Mouse (Mus musculus) midbrain, embryonic 13.5 days (tissue): ENCODE results near the gene Prex1. TPM values are rescaled to one million over a fixed set of nuclear protein-coding genes. Genes with fewer than 3 reads are reported as not detected.

ENCODE experiments used
- ATAC-seq: fragments of 200-750 bp; cut with Nextera tagmentation; 2 replicates; pipeline ENCODE4 v1.8.0; 2017; ENCODE audit warnings: mild to moderate bottlenecking, moderate TSS enrichment, moderate library complexity
- H3K27ac ChIP-seq: fragments of 300-500 bp; sonication (generic); 2 replicates; pipeline ENCODE4 v1.5.1; 2015; ENCODE audit warnings: inconsistent platforms, mild to moderate bottlenecking, moderate library complexity
- H3K27me3 ChIP-seq: fragments of 300-500 bp; sonication (generic); 2 replicates; pipeline ENCODE4 v1.6.1; 2015; ENCODE audit warnings: mild to moderate bottlenecking, inconsistent platforms
- H3K36me3 ChIP-seq: fragments of 300-500 bp; sonication (generic); 2 replicates; pipeline ENCODE4 v1.6.1; 2015; ENCODE audit warnings: mild to moderate bottlenecking, inconsistent platforms
- H3K4me1 ChIP-seq: fragments of 300-500 bp; sonication (generic); replicated peaks from 2 replicates; pipeline ENCODE4 v1.6.1; 2015; ENCODE audit warnings: inconsistent platforms
- H3K4me2 ChIP-seq: fragments of 300-500 bp; sonication (generic); replicated peaks from 2 replicates; pipeline ENCODE4 v1.6.1; 2015; ENCODE audit warnings: moderate library complexity, mild to moderate bottlenecking, inconsistent platforms
- H3K4me3 ChIP-seq: fragments of 300-500 bp; sonication (generic); replicated peaks from 2 replicates; pipeline ENCODE4 v1.5.1; 2015; ENCODE audit warnings: mild to moderate bottlenecking, inconsistent platforms
- H3K9ac ChIP-seq: fragments of 300-500 bp; sonication (generic); replicated peaks from 2 replicates; pipeline ENCODE4 v1.6.1; 2015; ENCODE audit warnings: mild to moderate bottlenecking, inconsistent platforms
- H3K9me3 ChIP-seq: fragments of 300-500 bp; sonication (generic); 2 replicates; pipeline ENCODE4 v1.6.1; 2016; ENCODE audit warnings: mild to moderate bottlenecking, inconsistent platforms
- WGBS: fragments of 180-500 bp; shearing (Covaris S2); methylation state at CpG from one replicate; pipeline ENCODE4 v1.1.7; 2015; 5-methylcytosine and 5-hydroxymethylcytosine counted together
- polyA plus RNA-seq: library from polyadenylated mRNA; unstranded; fragments of >200 nt; fragmentation: Nextera tagmentation; extraction: Ambion mirVana; gene quantifications from 2 replicates; pipeline ENCODE4 v1.2.1, GENCODE M21; 2015

Prex1 gene
- polyA plus RNA-seq, 1 experiment from 2014 or later: 21.1 TPM

DNA sequence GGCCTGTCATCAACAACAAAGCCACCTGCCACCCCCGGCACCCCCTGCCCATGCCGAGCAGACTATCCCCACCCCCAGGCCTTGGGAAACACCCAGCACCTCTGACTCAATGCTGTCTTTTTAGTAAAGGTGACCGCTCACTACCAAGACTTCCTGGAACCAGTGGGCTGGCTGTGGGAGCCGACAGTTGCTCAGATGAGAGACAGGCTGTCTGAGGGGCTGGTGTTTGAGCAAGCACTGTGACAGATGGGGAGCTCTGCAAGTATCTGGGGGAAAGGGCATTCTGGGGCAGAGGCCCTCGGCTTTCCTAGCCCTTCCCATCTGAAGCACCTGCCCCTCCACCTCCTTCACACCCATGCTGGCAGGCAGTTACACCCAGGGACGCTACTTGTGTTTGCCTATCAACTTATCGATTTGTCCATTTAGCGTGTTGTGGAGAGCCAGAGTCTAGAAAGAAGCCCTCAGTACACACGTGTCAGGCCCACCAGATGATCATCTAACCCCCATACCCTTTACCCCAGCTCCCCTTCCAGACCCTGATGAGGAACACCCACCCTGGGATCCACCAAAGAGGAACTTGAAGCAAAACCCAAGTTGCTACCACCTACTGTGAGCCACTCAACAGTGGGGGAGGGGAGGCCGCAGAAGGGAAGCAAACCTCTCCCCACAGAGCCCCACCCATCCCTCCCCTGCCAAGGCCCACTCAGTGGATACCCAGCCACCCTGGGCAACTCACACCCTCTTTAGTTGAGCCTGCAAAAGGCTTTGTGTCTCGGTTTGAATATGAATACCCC, 57.7 kb downstream of the Prex1 start:
- H3K27me3 ChIP-seq: no peaks in the 10 kb centered on the region
- 0 out of 2 replicates have a peak overlapping the region, but pooled peaks have one; percentile 16 for H3K9ac ChIP-seq
- no peaks in the 10 kb centered on the region for H3K9me3 ChIP-seq
- peak overlapping the region; percentile 33 for H3K4me2 ChIP-seq
- H3K4me3 ChIP-seq: no peak overlapping the region
- WGBS: 60% methylated on average over 11 of the region's 11 CpGs
- peak overlapping the region; percentile 62 for H3K27ac ChIP-seq
- no peaks in the 10 kb centered on the region for H3K36me3 ChIP-seq
- peaks cover 53% of the 10 kb centered on the region for H3K4me1 ChIP-seq
- no peak for ATAC-seq

DNA sequence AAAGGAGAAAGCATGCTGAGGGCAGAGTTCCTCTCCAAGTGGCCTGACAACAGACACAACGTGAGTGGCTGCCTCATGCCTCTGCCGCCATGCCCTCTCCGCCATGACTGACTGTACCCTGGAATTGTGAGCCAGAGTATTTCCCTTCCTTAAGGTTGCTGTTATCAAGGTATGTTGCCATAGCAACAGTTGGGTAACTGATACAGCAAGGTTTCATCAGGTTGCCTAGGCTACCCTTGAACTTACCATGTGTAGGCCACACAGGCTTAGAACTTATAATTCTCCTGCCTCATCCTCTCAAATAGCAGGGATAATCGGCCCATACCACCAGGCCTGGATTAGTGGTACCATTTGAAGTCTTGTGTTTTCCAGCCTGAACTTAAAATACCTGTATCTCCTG, 58.3 kb downstream of the Prex1 start:
- no peak overlapping the region for H3K4me2 ChIP-seq
- H3K4me3 ChIP-seq: no peak overlapping the region
- H3K9me3 ChIP-seq: no peaks in the 10 kb centered on the region
- ATAC-seq: no peak
- H3K4me1 ChIP-seq: peaks cover 59% of the 10 kb centered on the region
- H3K27ac ChIP-seq: peak overlapping the region; percentile 62; the same call in 1 of the 2 replicates
- 82% methylated on average over 4 of the region's 4 CpGs for WGBS
- no peaks in the 10 kb centered on the region for H3K27me3 ChIP-seq
- no peak overlapping the region for H3K9ac ChIP-seq
- no peaks in the 10 kb centered on the region for H3K36me3 ChIP-seq

DNA sequence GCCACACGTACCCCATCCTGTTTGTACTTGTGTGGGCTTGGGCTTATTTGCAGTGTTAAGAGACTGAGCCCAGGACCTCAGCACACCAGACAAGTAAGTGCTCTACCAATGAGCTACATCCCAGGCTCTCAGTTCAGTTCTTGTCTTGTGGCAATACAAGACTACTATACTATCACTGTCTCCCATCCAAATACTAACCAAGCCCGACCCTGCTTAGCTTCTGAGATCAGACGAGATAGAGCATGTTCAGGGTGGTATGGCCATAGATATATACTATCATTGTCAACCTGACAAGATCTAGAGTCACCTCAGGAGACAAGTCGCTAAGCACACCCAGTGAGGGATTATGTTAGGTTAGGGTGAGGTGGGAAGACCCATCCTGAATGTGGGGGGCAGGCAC, 58.8 kb downstream of the Prex1 start:
- WGBS: 89% methylated on average over 4 of the region's 4 CpGs
- no peak for ATAC-seq
- no peak overlapping the region for H3K4me2 ChIP-seq
- H3K4me3 ChIP-seq: no peak overlapping the region
- no peak overlapping the region for H3K9ac ChIP-seq
- no peaks in the 10 kb centered on the region for H3K9me3 ChIP-seq
- no peaks in the 10 kb centered on the region for H3K36me3 ChIP-seq
- no peaks in the 10 kb centered on the region for H3K27me3 ChIP-seq
- H3K27ac ChIP-seq: no peak overlapping the region
- peaks cover 60% of the 10 kb centered on the region for H3K4me1 ChIP-seq

DNA sequence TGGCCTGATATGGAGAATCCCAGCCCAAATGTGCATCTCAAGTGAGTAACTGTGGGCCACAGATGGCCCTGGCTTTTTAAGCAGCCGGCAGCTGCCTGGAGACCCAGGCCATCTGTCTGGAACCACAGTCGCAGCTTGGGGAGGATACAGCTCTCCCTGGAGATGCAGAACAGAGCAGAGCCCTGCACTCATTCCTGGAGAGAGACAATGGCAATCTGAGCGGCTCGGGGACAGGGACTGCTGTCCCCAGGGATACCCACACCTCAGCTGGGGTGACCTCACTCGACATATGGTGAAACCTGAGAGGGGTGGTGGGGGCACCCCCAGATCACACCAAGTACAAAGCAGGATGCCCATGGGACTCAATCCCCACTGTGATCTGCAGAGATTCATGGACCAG, 60.1 kb downstream of the Prex1 start:
- Histone ChIP-seq H3K4me1 (peaks cover 60% of the 10 kb centered on the region), H3K4me3 (no peak overlapping the region), H3K36me3 (no peaks in the 10 kb centered on the region), H3K9ac (no peak overlapping the region), H3K4me2 (no peak overlapping the region), H3K27ac (peak overlapping the region; percentile 57), H3K27me3 (no peaks in the 10 kb centered on the region), H3K9me3 (no peaks in the 10 kb centered on the region)
- WGBS: 20% methylated on average over 5 of the region's 5 CpGs
- peak; percentile 29; the same call in 1 of the 2 replicates for ATAC-seq

DNA sequence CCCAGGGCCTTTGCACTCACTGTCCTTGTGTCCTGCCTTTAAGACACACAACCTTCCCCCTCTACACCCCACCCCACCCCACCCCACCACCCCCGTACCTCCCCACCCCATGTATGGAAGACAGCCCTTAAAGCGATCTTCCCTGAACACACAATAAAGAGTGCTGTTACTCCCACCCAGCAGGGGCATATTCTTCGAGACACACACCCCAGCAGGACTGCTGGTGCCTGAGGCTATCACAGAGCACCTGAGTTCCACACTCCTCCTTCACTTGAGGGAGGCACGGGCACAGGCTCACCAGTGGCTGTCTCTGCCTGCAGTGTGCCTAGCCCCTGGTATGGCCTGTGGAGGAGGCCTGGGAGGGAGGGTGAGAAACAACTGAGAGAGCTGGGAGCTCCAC, 61.0 kb downstream of the Prex1 start:
- WGBS: 64% methylated on average over 4 of the region's 4 CpGs
- Histone ChIP-seq H3K9ac (no peak overlapping the region), H3K4me3 (no peak overlapping the region), H3K9me3 (no peaks in the 10 kb centered on the region), H3K36me3 (no peaks in the 10 kb centered on the region), H3K27ac (peak overlapping the region; percentile 57; the same call in 1 of the 2 replicates), H3K4me1 (peaks cover 52% of the 10 kb centered on the region), H3K27me3 (no peaks in the 10 kb centered on the region), H3K4me2 (no peak overlapping the region)
- no peak for ATAC-seq

DNA sequence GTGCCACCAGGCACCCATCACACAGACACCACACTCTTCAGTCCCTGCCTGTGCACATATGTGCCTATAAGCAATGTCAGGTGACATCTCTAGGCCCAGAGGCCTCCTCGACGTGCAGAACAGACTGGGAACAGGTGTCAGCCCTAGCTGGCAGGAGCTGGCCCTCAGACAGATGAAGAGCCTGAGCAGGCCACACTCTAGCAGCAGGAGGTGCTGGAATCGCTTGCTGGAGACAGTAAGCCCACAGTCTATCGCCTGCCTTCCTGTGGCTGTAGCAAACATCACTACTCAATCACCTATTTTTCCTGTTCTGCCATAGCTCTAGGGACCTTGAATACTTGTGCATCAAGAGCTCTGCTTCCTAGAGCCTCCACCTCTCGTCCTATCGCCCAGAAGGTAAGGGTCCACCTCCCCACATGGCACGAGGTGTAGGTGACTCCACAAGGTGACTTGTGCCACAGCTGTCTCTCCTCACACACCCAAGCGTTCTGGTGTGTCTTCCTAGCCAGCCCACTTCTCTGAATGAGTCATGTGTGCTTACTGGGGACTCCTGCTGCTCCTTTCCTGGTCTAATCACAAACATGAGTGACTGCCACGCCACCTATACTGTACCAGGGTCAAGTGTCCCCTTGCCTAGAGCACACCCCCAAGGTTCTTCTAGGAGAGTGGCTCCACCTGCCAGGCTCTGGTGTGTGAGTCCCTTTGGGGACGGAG, 62.2 kb downstream of the Prex1 start:
- no peaks in the 10 kb centered on the region for H3K27me3 ChIP-seq
- no peak for ATAC-seq
- no peak overlapping the region for H3K9ac ChIP-seq
- H3K9me3 ChIP-seq: no peaks in the 10 kb centered on the region
- H3K4me2 ChIP-seq: no peak overlapping the region
- peaks cover 40% of the 10 kb centered on the region for H3K4me1 ChIP-seq
- 76% methylated on average over 10 of the region's 10 CpGs for WGBS
- H3K27ac ChIP-seq: peak overlapping the region; percentile 19
- H3K4me3 ChIP-seq: no peak overlapping the region
- H3K36me3 ChIP-seq: no peaks in the 10 kb centered on the region

DNA sequence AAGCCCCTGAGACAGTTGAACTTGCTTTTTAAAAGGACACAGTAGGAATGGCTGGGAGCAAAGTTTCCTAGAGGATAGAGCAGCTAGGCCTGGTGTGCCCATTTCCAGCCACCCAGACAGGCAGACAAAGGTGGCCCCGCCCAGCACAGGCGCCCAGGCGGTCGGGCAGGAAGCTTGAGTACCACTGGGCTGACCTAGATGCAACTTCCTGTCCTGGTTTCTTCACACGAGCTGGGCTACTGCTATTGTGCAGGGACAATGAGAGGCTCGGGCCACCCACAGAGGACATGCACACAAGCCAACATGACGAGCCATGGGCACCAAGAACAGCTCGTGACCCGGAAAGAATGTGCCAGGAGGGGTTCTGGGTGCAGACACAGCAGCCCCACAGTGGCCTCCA, 63.2 kb downstream of the Prex1 start:
- Histone ChIP-seq H3K9ac (no peak overlapping the region), H3K27me3 (no peaks in the 10 kb centered on the region), H3K4me3 (no peak overlapping the region), H3K36me3 (peaks cover 2% of the 10 kb centered on the region; the same call in 1 of the 2 replicates), H3K4me2 (no peak overlapping the region), H3K27ac (no peak overlapping the region; the same call in 1 of the 2 replicates), H3K4me1 (peaks cover 30% of the 10 kb centered on the region), H3K9me3 (no peaks in the 10 kb centered on the region)
- ATAC-seq: no peak
- WGBS: 43% methylated on average over 9 of the region's 9 CpGs

DNA sequence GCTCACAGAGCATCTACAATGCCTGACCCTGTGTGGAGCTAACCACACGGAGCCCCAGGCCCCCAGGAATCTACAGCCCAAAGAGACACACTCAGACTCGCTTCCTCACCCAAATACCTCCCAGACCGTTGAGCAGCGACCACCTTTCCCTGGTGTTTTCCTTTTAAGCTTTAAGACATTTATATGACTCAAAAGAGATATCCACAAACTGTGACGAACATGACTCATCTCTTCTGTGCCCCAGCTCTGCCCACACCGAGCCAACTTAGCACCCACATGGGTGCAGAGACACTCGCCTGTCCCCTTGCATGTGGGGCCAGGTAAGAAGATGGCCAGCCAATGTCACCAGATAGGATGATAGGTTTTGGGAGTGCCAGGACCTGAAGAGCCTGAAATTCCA, 66.4 kb downstream of the Prex1 start:
- H3K36me3 ChIP-seq: peaks cover 15% of the 10 kb centered on the region
- WGBS: 73% methylated on average over 7 of the region's 7 CpGs
- H3K27me3 ChIP-seq: no peaks in the 10 kb centered on the region
- no peak overlapping the region for H3K4me3 ChIP-seq
- peaks cover 16% of the 10 kb centered on the region for H3K4me1 ChIP-seq
- no peak overlapping the region for H3K27ac ChIP-seq
- H3K9ac ChIP-seq: no peak overlapping the region
- H3K9me3 ChIP-seq: no peaks in the 10 kb centered on the region
- ATAC-seq: no peak
- no peak overlapping the region for H3K4me2 ChIP-seq

DNA sequence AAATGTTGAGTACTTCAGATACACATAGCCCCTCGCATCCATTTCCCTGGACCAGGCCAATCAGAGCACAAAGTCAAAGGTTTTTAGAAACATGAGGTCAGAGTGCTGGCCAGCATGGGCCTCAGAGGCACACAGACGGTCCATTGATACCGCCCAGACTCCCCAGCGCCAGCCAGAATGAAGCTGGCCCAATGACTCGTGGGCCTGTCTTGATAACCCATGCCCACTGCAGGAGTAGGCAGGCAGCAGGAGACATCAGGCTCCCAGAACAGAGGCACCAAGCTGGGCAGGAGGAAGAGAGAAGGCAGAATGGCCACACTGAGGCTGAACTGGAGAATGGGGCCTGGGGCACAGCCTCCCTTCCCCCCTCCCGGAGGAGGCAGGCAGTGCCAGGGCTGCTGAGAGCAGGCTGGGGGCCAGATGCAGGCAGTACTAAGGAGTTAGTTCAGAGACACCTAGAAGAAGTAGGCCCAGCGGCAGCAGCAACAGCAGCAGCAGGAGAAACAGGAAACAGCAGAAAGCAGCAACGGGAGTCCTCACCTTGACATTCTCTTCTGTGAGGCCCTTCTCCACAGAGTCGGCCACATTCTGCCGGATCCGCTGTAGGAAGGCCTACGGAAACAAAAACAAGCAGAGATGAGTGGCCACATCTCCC, 67.1 kb downstream of the Prex1 start:
- Histone ChIP-seq H3K4me1 (peaks cover 16% of the 10 kb centered on the region), H3K9ac (0 out of 2 replicates have a peak overlapping the region, but pooled peaks have one; percentile 1), H3K9me3 (no peaks in the 10 kb centered on the region), H3K27ac (no peak overlapping the region), H3K4me2 (no peak overlapping the region), H3K27me3 (no peaks in the 10 kb centered on the region), H3K4me3 (no peak overlapping the region), H3K36me3 (peaks cover 15% of the 10 kb centered on the region)
- ATAC-seq: no peak
- 80% methylated on average over 12 of the region's 12 CpGs for WGBS

DNA sequence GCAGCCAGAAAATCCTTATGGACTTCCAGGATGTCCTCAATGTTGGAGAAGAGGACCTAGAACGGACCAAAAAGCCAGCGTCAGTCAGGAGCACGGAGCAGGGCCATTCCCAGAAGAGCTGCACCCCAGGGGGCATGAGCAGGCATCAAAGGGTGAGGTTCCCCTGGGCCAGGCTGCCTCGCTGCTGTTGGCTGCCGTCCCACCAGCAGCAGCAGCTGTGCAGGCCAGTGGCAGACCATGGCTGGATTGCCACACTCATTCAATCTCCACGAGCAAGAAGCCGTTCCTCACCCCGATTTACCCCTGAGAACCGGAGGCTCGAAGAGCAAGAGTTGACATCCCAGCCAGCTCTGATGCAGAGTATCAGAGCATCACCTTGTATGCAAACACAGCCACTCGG, 68.8 kb downstream of the Prex1 start:
- H3K4me3 ChIP-seq: no peak overlapping the region
- 0 out of 2 replicates have a peak, but pooled peaks cover 4% of the 10 kb centered on the region for H3K4me1 ChIP-seq
- WGBS: 83% methylated on average over 11 of the region's 11 CpGs
- H3K36me3 ChIP-seq: peaks cover 25% of the 10 kb centered on the region
- no peak for ATAC-seq
- H3K9me3 ChIP-seq: no peaks in the 10 kb centered on the region
- H3K4me2 ChIP-seq: no peak overlapping the region
- H3K9ac ChIP-seq: no peak overlapping the region
- no peak overlapping the region for H3K27ac ChIP-seq
- H3K27me3 ChIP-seq: no peaks in the 10 kb centered on the region

DNA sequence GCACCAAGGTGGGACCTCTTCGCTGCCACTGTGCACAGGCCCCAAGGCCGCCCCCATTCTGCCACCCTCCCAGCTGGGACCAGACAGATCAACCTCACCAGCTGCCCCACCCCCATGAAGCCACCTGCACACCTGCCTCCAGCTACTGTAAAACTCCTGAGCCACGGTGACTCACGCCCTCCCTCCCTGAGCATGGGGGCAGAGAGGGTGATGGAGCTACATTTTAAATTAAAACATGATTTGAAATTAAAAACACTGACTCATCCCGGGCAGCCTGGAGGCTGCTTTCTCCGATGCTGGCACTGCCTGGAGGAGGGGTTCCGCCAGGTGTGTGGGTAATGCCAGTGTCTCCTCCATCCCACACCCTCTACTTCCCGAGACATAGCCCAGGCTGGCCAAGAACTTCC, 71.0 kb downstream of the Prex1 start:
- no peak overlapping the region for H3K4me2 ChIP-seq
- no peak overlapping the region for H3K27ac ChIP-seq
- H3K4me3 ChIP-seq: no peak overlapping the region
- peaks cover 5% of the 10 kb centered on the region for H3K4me1 ChIP-seq
- no peaks in the 10 kb centered on the region for H3K9me3 ChIP-seq
- H3K36me3 ChIP-seq: peaks cover 25% of the 10 kb centered on the region
- H3K9ac ChIP-seq: no peak overlapping the region
- H3K27me3 ChIP-seq: no peaks in the 10 kb centered on the region
- no peak for ATAC-seq
- WGBS: 93% methylated on average over 8 of the region's 8 CpGs

DNA sequence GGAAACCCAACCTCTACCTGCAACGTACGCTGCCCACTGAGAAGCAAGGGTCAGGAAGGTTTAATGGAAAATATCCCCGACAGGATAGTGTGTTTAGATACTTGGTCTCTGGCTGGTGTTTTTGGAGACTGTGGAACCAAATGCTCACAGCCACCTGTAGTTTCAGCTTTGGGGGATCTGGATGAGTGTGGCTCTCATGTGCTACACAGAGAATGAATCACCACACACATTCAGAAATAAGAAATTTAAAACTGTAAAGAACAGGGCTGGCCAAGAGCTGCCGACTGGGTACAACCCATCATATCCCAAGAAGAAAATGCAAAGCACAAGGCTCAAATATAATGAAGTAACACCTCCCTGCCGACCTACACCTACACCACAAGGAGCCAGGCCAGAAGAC, 73.9 kb downstream of the Prex1 start:
- no peak for ATAC-seq
- H3K27ac ChIP-seq: no peak overlapping the region
- no peaks in the 10 kb centered on the region for H3K27me3 ChIP-seq
- H3K9ac ChIP-seq: no peak overlapping the region
- no peak overlapping the region for H3K4me3 ChIP-seq
- WGBS: 92% methylated on average over 5 of the region's 5 CpGs
- peaks cover 19% of the 10 kb centered on the region for H3K36me3 ChIP-seq
- H3K4me2 ChIP-seq: no peak overlapping the region
- no peaks in the 10 kb centered on the region for H3K9me3 ChIP-seq
- H3K4me1 ChIP-seq: peaks cover 14% of the 10 kb centered on the region
